Mouse (Mus musculus) MEL (cell line): Measurements from ENCODE around the gene Tmc1. TPM values are rescaled to one million over a fixed set of nuclear protein-coding genes. Genes with fewer than 3 reads are reported as not detected.

ENCODE experiments used
- DNase-seq: peaks from one replicate; pipeline ENCODE4 v3.0.0; 2011; ENCODE audit warnings: low read depth, low spot score
- H3K27ac ChIP-seq: 2 replicates; pipeline ENCODE4 v1.5.1; 2012; ENCODE audit warnings: low read depth, mild to moderate bottlenecking, control low read depth, low read length, moderate library complexity; ENCODE audit not compliant: control insufficient read depth
- H3K27me3 ChIP-seq, 2 experiments: fragments of 150-350 bp in 1 of 2; sonication (generic) in 1 of 2; 2 replicates each; pipeline ENCODE4 v1.6.1; 2012; ENCODE audit warnings: low read length in 2 of 2, mild to moderate bottlenecking in 2 of 2, improper control_type of control experiment in 1 of 2, moderate library complexity in 1 of 2; ENCODE audit not compliant: insufficient read depth in 2 of 2, control insufficient read depth in 1 of 2
- H3K36me3 ChIP-seq, 2 experiments: 2 replicates each; pipeline ENCODE4 v1.6.1; 2012 to 2014; ENCODE audit warnings: low read length in 2 of 2, improper control_type of control experiment in 1 of 2, inconsistent platforms in 1 of 2, mild to moderate bottlenecking in 1 of 2; ENCODE audit not compliant: insufficient read depth in 2 of 2, control insufficient read depth in 1 of 2
- H3K4me1 ChIP-seq, 2 experiments: fragments of 150-350 bp in 1 of 2; sonication (generic) in 1 of 2; 2 replicates each; pipeline ENCODE4 v1.6.1; 2012; ENCODE audit warnings: low read length in 2 of 2, improper control_type of control experiment in 1 of 2, mild to moderate bottlenecking in 1 of 2; ENCODE audit not compliant: insufficient read depth in 2 of 2, control insufficient read depth in 1 of 2
- H3K4me3 ChIP-seq, 2 experiments: fragments of 150-350 bp in 1 of 2; sonication (generic) in 1 of 2; 2 replicates each; pipeline ENCODE4 v1.5.1; 2012; ENCODE audit warnings: low read depth in 2 of 2, low read length in 2 of 2, mild to moderate bottlenecking in 2 of 2, moderate library complexity in 2 of 2, control low read depth in 1 of 2, improper control_type of control experiment in 1 of 2; ENCODE audit not compliant: control insufficient read depth in 1 of 2, insufficient read depth in 1 of 2
- H3K79me2 ChIP-seq: 2 replicates; pipeline ENCODE4 v1.6.1; 2012; ENCODE audit warnings: mild to moderate bottlenecking, low read length, moderate library complexity; ENCODE audit not compliant: control insufficient read depth, poor library complexity, insufficient read depth
- H3K9ac ChIP-seq: 2 replicates; pipeline ENCODE4 v1.6.1; 2012; ENCODE audit warnings: low read depth, mild to moderate bottlenecking, control low read depth, low read length, moderate library complexity; ENCODE audit not compliant: control insufficient read depth, poor library complexity, severe bottlenecking
- H3K9me3 ChIP-seq: fragments of 150-350 bp; sonication (generic); replicated peaks from 2 replicates; pipeline ENCODE4 v1.6.1; 2012; ENCODE audit warnings: mild to moderate bottlenecking, low read length, improper control_type of control experiment, moderate library complexity; ENCODE audit not compliant: insufficient read depth
- CHD1 ChIP-seq: IDR thresholded peaks from 2 replicates; pipeline ENCODE4 v1.6.1; 2012; ENCODE audit warnings: low read depth, mild to moderate bottlenecking, inconsistent platforms, low read length, improper control_type of control experiment
- CHD2 ChIP-seq: IDR thresholded peaks from 2 replicates; pipeline ENCODE4 v1.6.1; 2011; ENCODE audit warnings: low read length, improper control_type of control experiment
- CTCF ChIP-seq, 3 experiments: IDR thresholded peaks in 2 of 3; conservative IDR thresholded peaks in 1 of 3; 2 replicates each; pipeline ENCODE4 v1.5.1; 2011 to 2012; ENCODE audit warnings: low read length in 3 of 3, low read depth in 2 of 3, mild to moderate bottlenecking in 2 of 3, improper control_type of control experiment in 1 of 3, inconsistent platforms in 1 of 3, mixed read lengths in 1 of 3, moderate library complexity in 1 of 3; ENCODE audit not compliant: control insufficient read depth in 1 of 3, insufficient read depth in 1 of 3, poor library complexity in 1 of 3, severe bottlenecking in 1 of 3
- E2F4 ChIP-seq: IDR thresholded peaks from 2 replicates; pipeline ENCODE4 v1.6.1; 2011; ENCODE audit warnings: low read depth, low read length, improper control_type of control experiment, borderline replicate concordance
- ELF1 ChIP-seq: IDR thresholded peaks from 2 replicates; pipeline ENCODE4 v1.6.1; 2014; ENCODE audit warnings: low read depth, mild to moderate bottlenecking, inconsistent platforms, low read length, improper control_type of control experiment, moderate library complexity
- GABPA ChIP-seq: IDR thresholded peaks from 2 replicates; pipeline ENCODE4 v1.6.1; 2012; ENCODE audit warnings: low read depth, mild to moderate bottlenecking, inconsistent platforms, low read length, improper control_type of control experiment, moderate library complexity
- KAT2A ChIP-seq: conservative IDR thresholded peaks from 2 replicates; pipeline ENCODE4 v1.6.1; 2012; ENCODE audit warnings: low read depth, low read length, improper control_type of control experiment, inconsistent platforms
- MAZ ChIP-seq: IDR thresholded peaks from 2 replicates; pipeline ENCODE4 v1.6.1; 2012; ENCODE audit warnings: low read depth, mild to moderate bottlenecking, inconsistent platforms, low read length, improper control_type of control experiment
- MEF2A ChIP-seq: IDR thresholded peaks from 2 replicates; pipeline ENCODE4 v1.6.1; 2014; ENCODE audit warnings: low read depth, mild to moderate bottlenecking, inconsistent platforms, low read length, improper control_type of control experiment; ENCODE audit not compliant: poor library complexity, insufficient replicate concordance, severe bottlenecking; ENCODE audit errors: extremely low read depth
- MYC ChIP-seq: IDR thresholded peaks from 2 replicates; pipeline ENCODE4 v1.6.1; 2011; ENCODE audit warnings: low read depth, mild to moderate bottlenecking, low read length, improper control_type of control experiment, moderate library complexity
- NELFE ChIP-seq: IDR thresholded peaks from 2 replicates; pipeline ENCODE4 v1.6.1; 2011; ENCODE audit warnings: low read depth, low read length, improper control_type of control experiment
- NRF1 ChIP-seq: IDR thresholded peaks from 2 replicates; pipeline ENCODE4 v1.6.1; 2014; ENCODE audit warnings: low read depth, mild to moderate bottlenecking, inconsistent platforms, low read length, improper control_type of control experiment, moderate library complexity; ENCODE audit not compliant: poor library complexity, insufficient read depth, severe bottlenecking
- POLR2A ChIP-seq, 2 experiments: IDR thresholded peaks; 2 replicates each; pipeline ENCODE4 v1.6.1; 2011 to 2012; ENCODE audit warnings: low read length in 2 of 2, mild to moderate bottlenecking in 2 of 2, control low read depth in 1 of 2, improper control_type of control experiment in 1 of 2, low read depth in 1 of 2, moderate library complexity in 1 of 2; ENCODE audit not compliant: control insufficient read depth in 1 of 2, insufficient read depth in 1 of 2, poor library complexity in 1 of 2
- POLR2AphosphoS5 ChIP-seq: IDR thresholded peaks from 2 replicates; pipeline ENCODE4 v1.6.1; 2012; ENCODE audit warnings: low read depth, borderline replicate concordance, mild to moderate bottlenecking, inconsistent platforms, low read length, moderate library complexity, mixed read lengths
- TAL1 ChIP-seq: IDR thresholded peaks from 2 replicates; pipeline ENCODE4 v1.6.1; 2012; ENCODE audit warnings: mild to moderate bottlenecking, inconsistent platforms, low read length, moderate library complexity, mixed read lengths
- TCF12 ChIP-seq: IDR thresholded peaks from 2 replicates; pipeline ENCODE4 v1.6.1; 2014; ENCODE audit warnings: low read depth, mild to moderate bottlenecking, inconsistent platforms, low read length, improper control_type of control experiment, moderate library complexity
- UBTF ChIP-seq: IDR thresholded peaks from 2 replicates; pipeline ENCODE4 v1.6.1; 2012; ENCODE audit warnings: low read depth, mild to moderate bottlenecking, inconsistent platforms, low read length, improper control_type of control experiment, moderate library complexity, borderline replicate concordance; ENCODE audit not compliant: insufficient read depth
- ZKSCAN1 ChIP-seq: IDR thresholded peaks from 2 replicates; pipeline ENCODE4 v1.6.1; 2012; ENCODE audit warnings: low read depth, mild to moderate bottlenecking, inconsistent platforms, low read length, improper control_type of control experiment, moderate library complexity
- ZMIZ1 ChIP-seq: IDR thresholded peaks from 2 replicates; pipeline ENCODE4 v1.6.1; 2012; ENCODE audit warnings: low read depth, mild to moderate bottlenecking, inconsistent platforms, low read length, improper control_type of control experiment, moderate library complexity
- ZNF384 ChIP-seq: IDR thresholded peaks from 2 replicates; pipeline ENCODE4 v1.6.1; 2012; ENCODE audit warnings: low read depth, mild to moderate bottlenecking, inconsistent platforms, low read length, improper control_type of control experiment
- polyA plus RNA-seq, 2 experiments: library from polyadenylated mRNA; stranded (reverse) in 1 of 2; unstranded in 1 of 2; fragments of >175 nt in 1 of 2; fragments of >200 nt in 1 of 2; gene quantifications; 2 replicates each; pipeline versions ENCODE4 v1.2.1 to v1.2.4; 2012; ENCODE audit warnings: low replicate concordance in 2 of 2, low read depth in 1 of 2; ENCODE audit not compliant: insufficient read length in 2 of 2, insufficient read depth in 1 of 2, missing spikeins in 1 of 2
- total RNA-seq: library from RNA; depleted of rRNA; stranded (reverse); fragments of 300-350 nt; gene quantifications from 2 replicates; pipeline ENCODE4 v1.2.3, GENCODE M21; 2012

Tmc1 gene
- total and polyA plus RNA-seq, 3 experiments, result not detected

DNA sequence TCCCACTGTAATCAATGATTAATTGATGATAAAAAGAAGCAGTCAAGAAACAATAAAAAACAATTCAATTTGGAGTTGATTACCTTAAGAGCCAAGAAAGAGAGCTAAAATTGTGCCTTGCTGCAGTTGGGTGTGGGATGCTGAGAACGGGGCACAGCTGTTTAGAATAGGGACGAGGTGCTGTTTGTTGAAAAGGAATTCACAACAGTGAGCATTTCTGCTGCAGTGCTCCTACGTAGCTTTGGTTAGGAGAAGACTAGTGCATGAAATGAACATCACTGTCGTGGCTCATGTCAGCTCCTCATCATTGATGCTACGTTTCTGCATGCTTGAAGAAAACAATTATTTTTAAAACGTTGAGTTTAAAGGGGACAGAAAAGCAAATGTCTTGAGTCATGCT is 166.7 kb downstream of the Tmc1 start:
- no peaks in the 10 kb centered on the region for H3K79me2 ChIP-seq
- H3K27me3 ChIP-seq, result no peaks in the 10 kb centered on the region
- H3K36me3 ChIP-seq, result no peaks in the 10 kb centered on the region
- H3K27ac ChIP-seq, result no peak overlapping the region
- no peaks in the 10 kb centered on the region for H3K4me1 ChIP-seq
- no peak overlapping the region for H3K9ac ChIP-seq
- no peaks in the 10 kb centered on the region for H3K9me3 ChIP-seq
- no peak for DNase-seq
- TF ChIP-seq CHD2 (no peak), POLR2A (IDR thresholded peaks at IDR 0.05; ENCODE audit: control insufficient read depth in 1 of 2, insufficient read depth in 1 of 2, low read depth in 1 of 2, low read length in 2 of 2, poor library complexity in 1 of 2) (no peak), MYC (no peak), NELFE (no peak), POLR2AphosphoS5 (no peak), E2F4 (no peak), KAT2A (no peak), ZMIZ1 (no peak), CTCF (IDR thresholded peaks at IDR 0.05 in 2 of 3, conservative IDR thresholded peaks at IDR 0.05 in 1 of 3; ENCODE audit: control insufficient read depth in 1 of 3, insufficient read depth in 1 of 3, low read depth in 2 of 3, low read length in 3 of 3, poor library complexity in 1 of 3, severe bottlenecking in 1 of 3) (no peak), TCF12 (no peak)
- no peak overlapping the region for H3K4me3 ChIP-seq

DNA sequence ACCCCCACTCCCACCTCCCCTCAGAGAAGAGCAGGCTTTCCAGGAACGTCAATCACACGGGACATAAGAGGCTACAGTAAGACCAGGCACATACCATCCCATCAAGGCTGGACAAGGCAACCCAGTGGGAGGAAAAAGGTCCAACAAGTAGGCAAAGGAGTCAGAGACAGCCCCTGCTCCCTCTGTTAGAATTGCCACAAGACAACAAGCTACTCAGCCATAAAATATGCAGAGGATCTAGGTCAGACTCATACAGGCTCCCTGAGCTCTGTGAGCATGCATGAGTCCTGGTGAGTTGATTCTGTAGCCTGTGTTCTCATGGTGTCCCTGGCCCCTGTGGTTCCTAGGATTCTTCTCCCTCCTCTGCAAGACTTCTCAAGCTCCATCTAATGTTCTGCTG is 178.3 kb downstream of the Tmc1 start:
- H3K9me3 ChIP-seq, result no peaks in the 10 kb centered on the region
- peaks cover 0 to 3% of the 10 kb centered on the region in 2 experiments; a peak in 1 of 4 replicates for H3K27me3 ChIP-seq
- no peak for DNase-seq
- TF ChIP-seq KAT2A, result no peak
- no peak for TF ChIP-seq ZKSCAN1
- no peak for TF ChIP-seq TAL1
- TF ChIP-seq NRF1, result no peak
- no peak for TF ChIP-seq ZNF384
- no peak for TF ChIP-seq MEF2A
- no peak for TF ChIP-seq UBTF
- no peak for TF ChIP-seq GABPA
- no peak for TF ChIP-seq CHD1
- TF ChIP-seq MAZ, result no peak
- no peak for TF ChIP-seq ELF1
- TF ChIP-seq, all 39 proteins: peak for 0
- Histone ChIP-seq H3K9ac (no peak overlapping the region), H3K36me3 (no peaks in the 10 kb centered on the region), H3K4me3 (no peak overlapping the region), H3K79me2 (no peaks in the 10 kb centered on the region), H3K4me1 (no peaks in the 10 kb centered on the region), H3K27ac (no peak overlapping the region)
